Mouse (Mus musculus): ENCODE data around the gene Zc3h8. TPM values are rescaled to one million over a fixed set of nuclear protein-coding genes. Genes with fewer than 3 reads are reported as not detected.

Zc3h8 gene
- total and polyA plus RNA-seq, 3 experiments = 1.1 to 8.6 (median 6.1) TPM

DNA sequence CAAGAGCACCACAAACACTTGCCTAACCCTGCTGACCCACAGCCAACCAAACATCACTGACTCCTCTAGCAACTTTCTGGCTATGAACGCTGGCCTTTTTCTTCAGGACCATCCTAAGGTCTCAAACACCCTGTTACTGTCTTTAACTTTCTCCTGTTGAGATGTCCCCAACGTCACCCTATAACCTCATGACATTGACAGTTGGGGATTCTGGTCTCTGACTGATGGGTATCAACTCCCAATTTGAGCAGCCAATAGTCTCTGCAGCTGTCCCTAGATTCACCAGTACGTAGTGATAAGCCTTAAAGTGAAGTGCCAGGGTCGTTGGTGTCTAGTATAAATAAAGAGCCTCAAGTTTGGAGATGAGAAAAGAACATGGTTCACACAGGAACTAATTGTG, 28.9 kb downstream of the Zc3h8 start:
- Histone ChIP-seq H3K4me1 (ENCODE audit: insufficient read depth, low read depth, low read length) (peaks cover 8% of the 10 kb centered on the region; the same call in 1 of the 2 replicates), H3K4me3 (ENCODE audit: low read depth, low read length) (no peak overlapping the region), H3K9me3 (replicated peaks) (no peaks in the 10 kb centered on the region), H3K36me3 (replicated peaks) (no peaks in the 10 kb centered on the region), H3K27me3 (ENCODE audit: insufficient read depth, low read length) (peaks cover 16% of the 10 kb centered on the region)
- ATAC-seq (ENCODE audit: extremely low read depth, insufficient number of reproducible peaks, low FRiP score, poor library complexity, severe bottlenecking) (no peak), DNase-seq (ENCODE audit: low spot score) (no peak)
- TF ChIP-seq CTCF (IDR thresholded peaks at IDR 0.05; ENCODE audit: low read depth, low read length) = no peak

DNA sequence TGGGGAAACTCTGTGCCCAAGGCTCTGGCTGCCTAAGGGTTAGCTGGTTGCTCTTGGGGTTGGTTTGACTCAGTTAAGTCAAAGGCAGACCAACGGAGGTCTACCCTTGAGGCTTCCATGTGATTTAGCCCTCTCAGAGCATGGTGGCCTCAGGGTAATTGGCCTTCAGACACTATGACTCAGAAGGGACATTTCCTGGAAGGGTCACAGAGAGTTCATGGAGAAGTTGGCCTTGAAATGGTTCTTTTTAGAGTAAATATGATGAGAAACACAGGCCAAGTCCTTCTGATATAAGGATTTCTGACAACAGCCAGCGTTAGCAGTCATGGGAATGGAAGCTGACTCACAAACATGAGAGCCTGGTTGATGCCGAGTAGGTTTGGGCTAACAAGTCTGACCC, 40.2 kb downstream of the Zc3h8 start:
- ATAC-seq (ENCODE audit: extremely low read depth, insufficient number of reproducible peaks, low FRiP score, poor library complexity, severe bottlenecking) = no peak

DNA sequence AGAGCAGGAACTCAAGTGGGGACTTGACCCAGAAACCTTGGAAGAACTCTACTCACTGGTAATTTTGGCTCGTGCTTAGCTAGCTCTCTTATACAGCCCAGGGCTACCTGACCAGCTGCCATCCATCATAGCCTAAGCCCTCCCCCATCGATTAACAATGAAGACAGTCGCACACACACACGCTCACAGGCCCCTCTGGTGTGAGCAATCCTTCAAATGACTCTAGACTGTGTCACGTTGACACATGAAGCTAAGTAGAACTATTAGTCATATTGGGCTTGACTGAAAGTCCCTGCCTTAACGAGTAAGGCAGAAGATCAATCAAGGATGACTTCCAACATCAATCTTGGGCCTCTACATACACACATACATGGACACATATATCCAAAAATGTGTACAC, 41.0 kb downstream of the Zc3h8 start:
- Histone ChIP-seq H3K4me1 (ENCODE audit: insufficient read depth, low read depth, low read length) (no peaks in the 10 kb centered on the region), H3K9me3 (replicated peaks) (no peaks in the 10 kb centered on the region), H3K27me3 (ENCODE audit: insufficient read depth, low read length) (peaks cover 8% of the 10 kb centered on the region), H3K36me3 (replicated peaks) (no peaks in the 10 kb centered on the region), H3K4me3 (ENCODE audit: low read depth, low read length) (no peak overlapping the region)
- DNase-seq (ENCODE audit: low spot score) (no peak), ATAC-seq (ENCODE audit: extremely low read depth, insufficient number of reproducible peaks, low FRiP score, poor library complexity, severe bottlenecking) (no peak)
- no peak for TF ChIP-seq GATA1 (IDR thresholded peaks at IDR 0.05; ENCODE audit: borderline replicate concordance, low read length)
- TF ChIP-seq GATA2 (IDR thresholded peaks at IDR 0.05; ENCODE audit: borderline replicate concordance, low read depth, low read length) = no peak
- TF ChIP-seq TAL1 (conservative IDR thresholded peaks at IDR 0.05; ENCODE audit: low read depth, low read length) = no peak
- no peak for TF ChIP-seq POLR2AphosphoS5 (IDR thresholded peaks at IDR 0.05; ENCODE audit: insufficient replicate concordance, low read depth, low read length)
- no peak for TF ChIP-seq CTCF (IDR thresholded peaks at IDR 0.05; ENCODE audit: low read depth, low read length)

More for the DNA sequence above, 40.2 kb downstream of the Zc3h8 start:
- H3K4me1 ChIP-seq (ENCODE audit: insufficient read depth, low read depth, low read length) = no peaks in the 10 kb centered on the region
- TF ChIP-seq GATA2 (IDR thresholded peaks at IDR 0.05; ENCODE audit: borderline replicate concordance, low read depth, low read length) (no peak), CTCF (IDR thresholded peaks at IDR 0.05; ENCODE audit: low read depth, low read length) (no peak), GATA1 (IDR thresholded peaks at IDR 0.05; ENCODE audit: borderline replicate concordance, low read length) (no peak), POLR2AphosphoS5 (IDR thresholded peaks at IDR 0.05; ENCODE audit: insufficient replicate concordance, low read depth, low read length) (no peak), TAL1 (conservative IDR thresholded peaks at IDR 0.05; ENCODE audit: low read depth, low read length) (no peak)
- no peak for DNase-seq (ENCODE audit: low spot score)
- H3K27me3 ChIP-seq (ENCODE audit: insufficient read depth, low read length) = peaks cover 15% of the 10 kb centered on the region
- no peaks in the 10 kb centered on the region for H3K36me3 ChIP-seq (replicated peaks)
- no peaks in the 10 kb centered on the region for H3K9me3 ChIP-seq (replicated peaks)
- no peak overlapping the region for H3K4me3 ChIP-seq (ENCODE audit: low read depth, low read length)

- no peak for DNase-seq (ENCODE audit: low spot score)
- no peak overlapping the region for H3K4me3 ChIP-seq (ENCODE audit: low read depth, low read length)
- TF ChIP-seq GATA2 (IDR thresholded peaks at IDR 0.05; ENCODE audit: borderline replicate concordance, low read depth, low read length) = no peak
- no peak for TF ChIP-seq TAL1 (conservative IDR thresholded peaks at IDR 0.05; ENCODE audit: low read depth, low read length)
- TF ChIP-seq GATA1 (IDR thresholded peaks at IDR 0.05; ENCODE audit: borderline replicate concordance, low read length) = no peak
- no peak for TF ChIP-seq POLR2AphosphoS5 (IDR thresholded peaks at IDR 0.05; ENCODE audit: insufficient replicate concordance, low read depth, low read length)
- TF ChIP-seq CTCF (IDR thresholded peaks at IDR 0.05; ENCODE audit: low read depth, low read length) = no peak
- H3K4me1 ChIP-seq (ENCODE audit: insufficient read depth, low read depth, low read length) = no peaks in the 10 kb centered on the region
- no peak for ATAC-seq (ENCODE audit: extremely low read depth, insufficient number of reproducible peaks, low FRiP score, poor library complexity, severe bottlenecking)
- H3K36me3 ChIP-seq (replicated peaks) = no peaks in the 10 kb centered on the region
- peaks cover 3% of the 10 kb centered on the region for H3K27me3 ChIP-seq (ENCODE audit: insufficient read depth, low read length)
- H3K9me3 ChIP-seq (replicated peaks) = peaks cover 4% of the 10 kb centered on the region; the same call in 1 of the 2 replicates
Measured at GRCm38 (mm10) chr2:128892180-128892721, 51.6 kb downstream of the Zc3h8 start.

GRCm38 (mm10) chr2:128890661-128891335, 53.1 kb downstream of the Zc3h8 start:
- Histone ChIP-seq H3K36me3 (replicated peaks) (no peaks in the 10 kb centered on the region), H3K9me3 (replicated peaks) (peaks cover 4% of the 10 kb centered on the region; the same call in 1 of the 2 replicates), H3K27me3 (ENCODE audit: insufficient read depth, low read length) (peaks cover 3% of the 10 kb centered on the region), H3K4me1 (ENCODE audit: insufficient read depth, low read depth, low read length) (no peaks in the 10 kb centered on the region), H3K4me3 (ENCODE audit: low read depth, low read length) (no peak overlapping the region)
- ATAC-seq (ENCODE audit: extremely low read depth, insufficient number of reproducible peaks, low FRiP score, poor library complexity, severe bottlenecking) = no peak
- TF ChIP-seq POLR2AphosphoS5 (IDR thresholded peaks at IDR 0.05; ENCODE audit: insufficient replicate concordance, low read depth, low read length) (no peak), CTCF (IDR thresholded peaks at IDR 0.05; ENCODE audit: low read depth, low read length) (no peak), GATA1 (IDR thresholded peaks at IDR 0.05; ENCODE audit: borderline replicate concordance, low read length) (no peak)
- DNase-seq (ENCODE audit: low spot score) = no peak

DNA sequence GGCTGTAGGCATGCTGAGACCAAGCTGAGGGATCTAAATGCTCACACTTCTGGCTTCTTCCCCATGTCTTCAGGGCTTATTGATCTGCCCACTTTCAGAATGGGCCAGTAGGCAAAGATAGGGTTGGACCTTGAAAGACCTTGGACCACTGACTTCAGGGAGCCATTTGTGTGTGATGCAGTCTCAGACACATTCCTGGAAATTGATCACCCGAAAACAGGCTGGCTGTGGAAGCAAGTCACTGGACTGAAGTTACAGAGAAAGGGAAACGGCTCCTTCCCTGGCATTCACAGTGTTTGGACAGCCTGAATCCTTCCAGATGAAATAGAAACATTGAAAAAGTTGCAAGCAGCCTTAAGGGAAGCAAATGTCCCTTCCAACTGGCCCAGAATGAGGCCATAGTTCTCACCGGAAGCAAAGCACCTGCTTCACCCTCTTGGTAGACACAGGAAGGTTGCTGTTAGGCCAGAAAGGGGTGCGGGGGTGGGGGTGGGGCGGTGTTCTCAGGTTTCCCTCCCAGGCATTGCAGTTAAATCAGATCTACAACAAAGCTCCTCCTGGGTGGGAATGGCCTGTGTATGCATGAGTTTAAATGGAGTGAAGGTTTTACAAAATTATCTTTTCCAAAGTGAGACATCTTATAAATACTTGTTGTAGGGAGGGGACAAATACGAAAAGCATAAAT, 55.9 kb downstream of the Zc3h8 start:
- Histone ChIP-seq H3K27me3 (ENCODE audit: insufficient read depth, low read length) (peaks cover 3% of the 10 kb centered on the region), H3K9me3 (replicated peaks) (peaks cover 4% of the 10 kb centered on the region; the same call in 1 of the 2 replicates), H3K36me3 (replicated peaks) (no peaks in the 10 kb centered on the region), H3K4me1 (ENCODE audit: insufficient read depth, low read depth, low read length) (no peaks in the 10 kb centered on the region), H3K4me3 (ENCODE audit: low read depth, low read length) (no peak overlapping the region)
- no peak for DNase-seq (ENCODE audit: low spot score)
- TF ChIP-seq TAL1 (conservative IDR thresholded peaks at IDR 0.05; ENCODE audit: low read depth, low read length) (no peak), GATA2 (IDR thresholded peaks at IDR 0.05; ENCODE audit: borderline replicate concordance, low read depth, low read length) (no peak), GATA1 (IDR thresholded peaks at IDR 0.05; ENCODE audit: borderline replicate concordance, low read length) (no peak), CTCF (IDR thresholded peaks at IDR 0.05; ENCODE audit: low read depth, low read length) (no peak), POLR2AphosphoS5 (IDR thresholded peaks at IDR 0.05; ENCODE audit: insufficient replicate concordance, low read depth, low read length) (no peak)
- ATAC-seq (ENCODE audit: extremely low read depth, insufficient number of reproducible peaks, low FRiP score, poor library complexity, severe bottlenecking) = no peak

Data from G1E (cell line).